Mouse (Mus musculus): ENCODE measurements around the gene Bbox1. TPM values are rescaled to one million over a fixed set of nuclear protein-coding genes. Genes with fewer than 3 reads are reported as not detected.
A peak's percentile ranks its signal among the peaks of the same experiment; 100 is the strongest.

Gene Bbox1
- polyA plus RNA-seq, 1 experiment from 2014 or later: 0.93 TPM

DNA sequence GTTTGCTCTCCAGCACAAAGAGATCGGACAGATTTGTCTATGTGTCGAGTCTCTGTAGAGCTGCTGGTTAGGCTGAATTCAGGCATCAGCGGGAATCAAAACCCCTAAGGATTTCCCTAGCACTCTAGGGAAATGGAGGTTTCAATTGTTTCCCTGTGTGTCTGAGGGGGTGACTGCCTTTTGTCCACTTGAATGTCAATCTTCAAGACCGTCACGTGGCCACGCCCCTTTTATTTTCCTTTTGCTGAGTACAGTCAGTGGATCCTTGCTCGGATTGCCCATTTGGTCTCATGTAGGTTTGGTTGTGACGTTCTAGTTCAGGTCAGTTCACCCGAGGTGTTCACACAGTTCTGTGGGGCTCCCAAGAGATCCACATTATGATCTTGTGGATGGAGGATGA is 82.1 kb downstream of the Bbox1 start:
- Histone ChIP-seq H3K27me3 (no peaks in the 10 kb centered on the region), H3K9me3 (no peaks in the 10 kb centered on the region), H3K4me3 (no peak overlapping the region), H3K9ac (no peak overlapping the region), H3K36me3 (no peaks in the 10 kb centered on the region), H3K4me1 (peaks cover 13% of the 10 kb centered on the region; the same call in 1 of the 2 replicates), H3K4me2 (no peak overlapping the region), H3K27ac (no peak overlapping the region)
- no peak for ATAC-seq (ENCODE audit: insufficient number of reproducible peaks, insufficient read depth, low FRiP score, low TSS enrichment, low read depth)
- 85% methylated on average over 9 of the region's 9 CpGs for WGBS

DNA sequence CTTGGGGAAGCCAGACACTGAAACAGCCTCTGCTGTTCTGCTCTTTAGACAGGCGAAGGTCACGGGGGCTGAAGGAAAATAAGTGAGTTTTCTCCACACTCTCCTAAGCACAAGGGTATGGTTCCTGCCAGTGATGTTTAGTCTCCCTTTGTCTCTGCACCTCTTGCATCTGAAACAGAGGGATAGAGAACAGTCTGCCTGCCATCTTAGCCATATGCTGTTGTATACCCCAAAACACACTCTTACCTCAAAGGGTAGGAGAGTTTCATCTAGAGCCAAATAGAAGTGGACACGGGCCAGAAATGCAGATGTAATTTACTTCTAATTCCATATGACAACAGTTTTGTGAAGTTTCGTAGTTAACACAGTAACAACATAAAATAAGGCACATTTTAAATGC is 83.6 kb downstream of the Bbox1 start:
- Histone ChIP-seq H3K9ac (no peak overlapping the region), H3K27me3 (no peaks in the 10 kb centered on the region), H3K36me3 (no peaks in the 10 kb centered on the region), H3K4me2 (no peak overlapping the region), H3K27ac (peak overlapping the region; percentile 40; the same call in 1 of the 2 replicates), H3K4me3 (no peak overlapping the region), H3K4me1 (peaks cover 13% of the 10 kb centered on the region; the same call in 1 of the 2 replicates), H3K9me3 (no peaks in the 10 kb centered on the region)
- no peak for ATAC-seq (ENCODE audit: insufficient number of reproducible peaks, insufficient read depth, low FRiP score, low TSS enrichment, low read depth)
- WGBS: 71% methylated on average over 4 of the region's 4 CpGs

DNA sequence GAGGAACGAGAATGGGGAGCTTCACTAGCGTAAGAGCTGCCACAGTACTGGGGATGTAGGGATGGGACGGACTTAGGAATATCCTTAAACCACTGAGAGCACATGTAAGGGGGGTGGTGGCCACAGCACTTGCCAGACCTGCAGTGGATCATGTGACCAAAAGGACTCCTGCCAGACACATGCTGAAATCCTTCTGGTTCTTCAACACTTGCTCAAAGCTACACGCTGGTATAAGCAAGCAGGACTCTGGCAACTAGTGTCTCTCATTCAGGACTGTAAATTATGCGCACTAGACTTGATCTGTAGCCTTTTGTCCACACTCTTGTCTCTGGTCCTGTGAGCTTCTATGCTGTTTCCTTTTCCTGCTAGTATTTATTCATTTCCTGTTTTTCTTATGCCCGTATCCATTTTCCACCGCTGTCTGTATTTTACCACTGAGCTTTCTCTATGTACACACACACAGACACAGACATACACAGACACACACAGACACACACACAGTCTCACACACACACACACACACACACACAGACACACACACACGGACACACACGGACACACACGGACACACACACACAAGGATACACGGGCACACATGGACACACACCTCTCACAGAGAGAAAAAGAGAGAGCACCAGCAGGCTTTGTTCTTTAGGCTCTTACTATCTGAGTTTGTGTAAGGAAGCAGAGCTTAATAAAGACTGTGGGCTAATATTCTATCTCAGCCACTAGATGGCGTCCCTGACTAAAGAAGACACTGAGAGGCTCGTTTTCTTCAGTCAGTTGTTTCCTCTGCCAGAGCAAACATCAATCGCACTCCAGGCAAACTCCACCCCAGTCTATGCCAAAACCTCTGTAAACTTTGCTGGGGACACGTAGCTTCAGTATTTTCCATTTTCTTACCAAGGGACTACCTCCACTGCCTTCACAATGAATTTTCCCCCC is 84.9 kb downstream of the Bbox1 start:
- ATAC-seq (ENCODE audit: insufficient number of reproducible peaks, insufficient read depth, low FRiP score, low TSS enrichment, low read depth): peak; percentile 72
- no peaks in the 10 kb centered on the region for H3K27me3 ChIP-seq
- H3K9me3 ChIP-seq: no peaks in the 10 kb centered on the region
- no peak overlapping the region for H3K4me3 ChIP-seq
- H3K27ac ChIP-seq: 0 out of 2 replicates have a peak overlapping the region, but pooled peaks have one; percentile 39
- H3K4me2 ChIP-seq: peak overlapping the region; percentile 30; the same call in 1 of the 2 replicates
- H3K4me1 ChIP-seq: peaks cover 13% of the 10 kb centered on the region; the same call in 1 of the 2 replicates
- H3K36me3 ChIP-seq: no peaks in the 10 kb centered on the region
- H3K9ac ChIP-seq: no peak overlapping the region
- 34% methylated on average over 15 of the region's 15 CpGs for WGBS

DNA sequence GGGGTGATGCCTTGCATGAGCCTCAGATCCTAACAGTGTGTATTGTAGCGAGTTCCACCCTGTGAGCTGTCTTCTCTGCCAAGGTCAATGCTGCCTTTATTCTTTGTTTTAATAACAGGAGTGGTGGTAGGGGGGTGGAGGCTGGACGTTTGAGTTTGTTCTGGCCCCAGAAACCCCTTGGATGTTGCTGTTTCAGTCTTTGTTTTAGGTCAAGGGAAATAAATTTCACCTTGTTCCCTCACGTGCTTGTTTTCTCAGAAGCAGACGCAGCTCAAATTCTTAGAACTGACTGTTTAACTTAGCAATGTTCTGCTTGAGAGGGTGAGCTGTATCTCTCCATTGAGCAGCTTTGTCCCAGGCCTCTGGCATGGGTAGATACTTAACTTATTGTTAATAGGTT is 87.9 kb downstream of the Bbox1 start:
- H3K4me1 ChIP-seq: peaks cover 13% of the 10 kb centered on the region; the same call in 1 of the 2 replicates
- no peak overlapping the region for H3K4me3 ChIP-seq
- no peak for ATAC-seq (ENCODE audit: insufficient number of reproducible peaks, insufficient read depth, low FRiP score, low TSS enrichment, low read depth)
- H3K4me2 ChIP-seq: no peak overlapping the region
- H3K36me3 ChIP-seq: no peaks in the 10 kb centered on the region
- WGBS: 53% methylated on average over 4 of the region's 4 CpGs
- H3K27me3 ChIP-seq: no peaks in the 10 kb centered on the region
- H3K27ac ChIP-seq: no peak overlapping the region
- H3K9me3 ChIP-seq: no peaks in the 10 kb centered on the region
- no peak overlapping the region for H3K9ac ChIP-seq

DNA sequence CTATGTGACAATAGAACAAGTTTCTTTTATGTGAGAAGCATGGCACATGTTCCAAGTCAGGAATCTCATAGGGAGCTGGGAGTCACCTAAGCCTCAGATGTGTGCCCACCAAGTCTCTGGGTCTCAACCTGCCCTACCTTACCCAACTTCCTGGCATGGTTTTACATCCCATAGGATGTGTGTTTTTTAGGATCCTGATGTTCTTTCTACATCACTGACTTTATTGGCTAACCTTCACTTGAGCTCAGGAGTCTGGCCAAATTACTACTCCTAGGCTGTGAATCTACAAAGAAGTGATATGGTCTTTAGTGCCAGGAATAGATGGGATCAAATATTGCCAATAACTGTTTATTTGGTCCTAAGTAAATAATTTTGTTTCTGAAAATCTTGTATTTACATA is 88.4 kb downstream of the Bbox1 start:
- no peak overlapping the region for H3K4me2 ChIP-seq
- H3K4me1 ChIP-seq: peaks cover 13% of the 10 kb centered on the region; the same call in 1 of the 2 replicates
- no peak for ATAC-seq (ENCODE audit: insufficient number of reproducible peaks, insufficient read depth, low FRiP score, low TSS enrichment, low read depth)
- H3K36me3 ChIP-seq: no peaks in the 10 kb centered on the region
- H3K27me3 ChIP-seq: no peaks in the 10 kb centered on the region
- H3K9me3 ChIP-seq: no peaks in the 10 kb centered on the region
- no peak overlapping the region for H3K27ac ChIP-seq
- H3K4me3 ChIP-seq: no peak overlapping the region
- H3K9ac ChIP-seq: no peak overlapping the region

DNA sequence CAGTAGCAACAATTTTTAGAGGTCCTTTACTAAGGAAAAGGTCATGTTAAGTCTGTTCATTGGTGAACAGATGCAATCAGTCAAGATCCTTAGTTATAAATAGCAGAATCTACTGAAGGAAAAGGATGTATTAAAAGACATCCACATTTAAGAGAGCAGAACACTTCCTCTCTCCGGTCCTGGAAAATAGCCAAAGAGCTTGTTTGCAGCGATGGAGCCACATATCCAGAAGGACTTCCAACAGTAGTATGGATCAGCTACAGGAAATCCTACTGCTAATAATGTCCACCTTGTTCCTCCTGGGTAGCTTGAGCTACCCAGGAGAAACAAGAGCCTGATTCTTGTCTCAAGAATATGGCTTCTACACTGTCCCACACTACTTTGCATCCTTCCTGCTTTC is 91.6 kb downstream of the Bbox1 start:
- Histone ChIP-seq H3K4me1 (no peaks in the 10 kb centered on the region), H3K9ac (no peak overlapping the region), H3K27me3 (no peaks in the 10 kb centered on the region), H3K4me2 (no peak overlapping the region), H3K4me3 (no peak overlapping the region), H3K36me3 (no peaks in the 10 kb centered on the region), H3K9me3 (no peaks in the 10 kb centered on the region), H3K27ac (no peak overlapping the region)
- 84% methylated on average over 2 of the region's 2 CpGs for WGBS
- ATAC-seq (ENCODE audit: insufficient number of reproducible peaks, insufficient read depth, low FRiP score, low TSS enrichment, low read depth): no peak

DNA sequence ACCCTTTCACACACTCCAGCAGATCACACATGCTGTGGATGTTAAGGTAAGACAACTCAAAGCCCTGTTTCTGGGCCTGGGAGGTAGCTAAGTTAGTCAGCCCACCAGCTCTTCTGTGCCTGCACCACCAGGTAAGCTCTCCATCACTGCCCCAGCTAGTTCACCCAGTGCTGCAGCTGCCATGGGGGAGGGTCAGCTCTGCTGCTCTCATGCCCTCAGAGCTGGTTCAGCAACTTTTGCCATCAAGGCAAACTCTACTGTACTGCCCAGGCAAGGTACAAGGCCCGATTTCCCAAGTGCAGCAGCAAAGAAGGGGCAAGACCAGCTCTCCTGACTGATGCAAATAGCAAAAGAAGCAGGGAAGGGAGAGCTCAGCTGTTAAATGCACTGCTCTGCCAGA is 93.9 kb downstream of the Bbox1 start:
- Histone ChIP-seq H3K4me2 (no peak overlapping the region), H3K4me1 (no peaks in the 10 kb centered on the region), H3K9ac (no peak overlapping the region), H3K36me3 (no peaks in the 10 kb centered on the region), H3K4me3 (no peak overlapping the region), H3K27ac (no peak overlapping the region), H3K27me3 (no peaks in the 10 kb centered on the region), H3K9me3 (no peaks in the 10 kb centered on the region)
- WGBS: 82% methylated on average over 1 of the region's 1 CpGs
- ATAC-seq (ENCODE audit: insufficient number of reproducible peaks, insufficient read depth, low FRiP score, low TSS enrichment, low read depth): no peak

DNA sequence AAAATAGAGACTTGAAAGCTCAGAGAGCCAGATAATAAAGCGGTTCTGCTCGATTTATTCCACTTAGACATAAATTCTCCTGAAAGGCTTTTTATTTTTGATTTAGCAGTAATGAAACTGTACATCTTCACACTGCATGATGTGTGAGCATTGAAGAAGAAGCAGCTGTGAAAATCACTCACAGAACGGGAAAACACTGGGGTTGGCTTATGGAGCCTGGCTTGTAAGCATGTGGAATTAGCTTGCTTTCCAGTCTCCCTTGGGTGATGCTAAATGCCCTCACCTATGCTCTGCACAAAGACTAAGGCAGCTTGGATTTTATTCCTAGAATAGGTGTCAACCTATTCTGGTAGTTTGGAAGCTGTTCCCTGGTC is 98.7 kb downstream of the Bbox1 start:
- H3K4me1 ChIP-seq: no peaks in the 10 kb centered on the region; the same call in 1 of the 2 replicates
- no peak for ATAC-seq (ENCODE audit: insufficient number of reproducible peaks, insufficient read depth, low FRiP score, low TSS enrichment, low read depth)
- H3K9ac ChIP-seq: no peak overlapping the region
- no peaks in the 10 kb centered on the region for H3K9me3 ChIP-seq
- no peak overlapping the region for H3K27ac ChIP-seq
- no peaks in the 10 kb centered on the region for H3K27me3 ChIP-seq
- no peak overlapping the region for H3K4me3 ChIP-seq
- H3K36me3 ChIP-seq: no peaks in the 10 kb centered on the region
- no peak overlapping the region for H3K4me2 ChIP-seq
- 80% methylated on average over 3 of the region's 3 CpGs for WGBS

DNA sequence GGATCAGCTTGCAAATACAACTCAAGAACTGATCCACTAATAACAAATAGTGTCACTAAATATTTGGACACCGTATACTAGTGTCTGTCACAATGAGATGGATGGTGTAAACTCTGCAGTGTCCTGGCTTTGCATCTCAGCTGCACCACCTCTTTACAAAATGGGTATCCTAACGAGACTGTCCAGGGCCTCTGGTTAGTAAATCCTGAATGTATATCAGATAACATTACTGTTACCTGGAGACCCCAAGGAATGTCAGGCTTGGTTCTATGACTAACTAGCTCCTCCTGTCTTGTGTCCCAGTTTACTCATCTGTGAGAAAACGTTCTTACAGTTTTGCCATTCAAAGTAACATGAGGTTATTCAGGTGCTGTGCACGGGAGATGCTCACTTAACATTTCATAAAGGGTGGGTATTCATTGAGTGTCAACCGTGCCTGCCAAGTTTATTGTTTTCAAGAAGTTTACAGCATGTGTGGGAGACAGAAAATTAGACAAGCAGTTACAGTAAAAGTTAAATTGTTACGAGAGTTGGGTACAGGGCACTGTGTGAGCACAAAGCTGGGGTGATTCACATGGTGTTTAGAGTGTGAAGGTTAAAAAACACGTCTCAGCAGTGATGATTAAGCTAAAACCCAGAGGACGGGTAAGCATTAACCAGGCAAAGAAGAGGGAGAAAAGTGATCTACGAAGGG is 99.2 kb downstream of the Bbox1 start:
- Histone ChIP-seq H3K4me1 (no peaks in the 10 kb centered on the region; the same call in 1 of the 2 replicates), H3K4me3 (no peak overlapping the region), H3K36me3 (no peaks in the 10 kb centered on the region), H3K27ac (no peak overlapping the region), H3K27me3 (no peaks in the 10 kb centered on the region), H3K9me3 (no peaks in the 10 kb centered on the region), H3K4me2 (no peak overlapping the region), H3K9ac (no peak overlapping the region)
- ATAC-seq (ENCODE audit: insufficient number of reproducible peaks, insufficient read depth, low FRiP score, low TSS enrichment, low read depth): no peak
- 63% methylated on average over 9 of the region's 9 CpGs for WGBS

DNA sequence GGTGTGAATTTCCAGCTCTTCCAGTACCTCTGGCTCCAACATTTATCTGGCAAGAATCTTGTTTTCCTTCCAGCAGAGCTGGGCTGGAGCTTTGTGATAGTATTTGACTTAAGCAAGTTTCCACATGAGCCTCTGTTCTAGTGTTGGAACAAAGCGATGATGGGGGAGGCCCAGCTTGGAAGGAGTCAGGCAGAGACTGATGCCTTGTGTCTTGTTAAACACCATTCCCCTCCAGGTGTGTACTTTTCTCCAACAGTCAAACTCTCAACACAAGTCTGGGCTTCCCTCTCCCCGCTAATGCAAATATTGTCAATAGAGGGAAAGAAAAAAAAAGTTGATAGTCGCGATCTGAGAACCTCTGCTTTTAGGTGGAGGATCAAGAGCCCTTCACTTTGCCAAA is 100.1 kb downstream of the Bbox1 start:
- H3K4me1 ChIP-seq: no peaks in the 10 kb centered on the region; the same call in 1 of the 2 replicates
- no peak for ATAC-seq (ENCODE audit: insufficient number of reproducible peaks, insufficient read depth, low FRiP score, low TSS enrichment, low read depth)
- H3K36me3 ChIP-seq: no peaks in the 10 kb centered on the region
- 84% methylated on average over 4 of the region's 4 CpGs for WGBS
- no peak overlapping the region for H3K9ac ChIP-seq
- no peaks in the 10 kb centered on the region for H3K27me3 ChIP-seq
- no peak overlapping the region for H3K4me2 ChIP-seq
- H3K27ac ChIP-seq: no peak overlapping the region
- H3K4me3 ChIP-seq: no peak overlapping the region
- no peaks in the 10 kb centered on the region for H3K9me3 ChIP-seq

Data from embryonic facial prominence, embryonic 13.5 days (tissue).